Mouse (Mus musculus): ENCODE measurements around the gene Olfr291. TPM values are rescaled to one million over a fixed set of nuclear protein-coding genes. Genes with fewer than 3 reads are reported as not detected.

Olfr291 gene
- total RNA-seq (2022): not detected

DNA sequence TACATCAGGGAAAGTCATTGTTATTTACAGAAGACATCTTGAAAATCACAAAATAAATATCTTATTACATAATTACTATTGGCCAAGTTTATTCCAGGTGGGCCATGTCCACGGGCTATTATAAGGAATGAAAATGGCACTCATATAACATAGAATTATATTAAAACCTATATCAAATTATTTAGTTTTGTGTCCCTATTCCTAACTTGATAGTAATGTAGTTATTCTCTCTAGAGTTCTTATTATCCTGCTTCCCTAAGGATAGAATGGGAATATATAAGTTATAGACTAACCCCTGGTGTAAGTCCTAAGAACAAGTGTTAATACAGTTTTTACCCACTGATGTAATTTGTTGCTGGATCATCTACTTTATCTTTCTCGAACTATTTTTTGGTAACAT, at the start of gene Olfr291:
Gene Olfr291, plus strand, starts transcription at position 301 of the 400 bp plus-strand sequence.
- DNase-seq (ENCODE audit: low spot score in 2 of 2): no peak

DNA sequence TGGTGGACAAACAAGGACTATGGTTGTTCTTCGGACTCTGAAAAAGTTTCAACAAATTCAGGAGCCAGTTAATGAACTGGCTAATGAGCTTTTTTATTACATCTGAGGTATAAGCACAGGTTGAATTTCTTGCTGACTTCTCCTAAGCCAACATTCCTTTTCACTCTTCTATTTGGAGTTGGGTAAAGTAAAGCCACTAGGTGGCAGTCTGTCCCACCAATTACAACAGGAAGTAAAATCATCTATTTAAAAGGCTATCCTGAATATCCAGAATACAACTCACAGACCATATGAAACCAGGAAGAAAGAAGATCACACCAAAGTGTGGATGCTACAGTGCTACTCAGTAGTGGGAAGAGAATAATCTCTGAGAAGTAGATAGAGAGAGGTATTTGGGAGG, 48.1 kb upstream of the Olfr291 start:
- no peak for DNase-seq (ENCODE audit: low spot score in 2 of 2)

DNA sequence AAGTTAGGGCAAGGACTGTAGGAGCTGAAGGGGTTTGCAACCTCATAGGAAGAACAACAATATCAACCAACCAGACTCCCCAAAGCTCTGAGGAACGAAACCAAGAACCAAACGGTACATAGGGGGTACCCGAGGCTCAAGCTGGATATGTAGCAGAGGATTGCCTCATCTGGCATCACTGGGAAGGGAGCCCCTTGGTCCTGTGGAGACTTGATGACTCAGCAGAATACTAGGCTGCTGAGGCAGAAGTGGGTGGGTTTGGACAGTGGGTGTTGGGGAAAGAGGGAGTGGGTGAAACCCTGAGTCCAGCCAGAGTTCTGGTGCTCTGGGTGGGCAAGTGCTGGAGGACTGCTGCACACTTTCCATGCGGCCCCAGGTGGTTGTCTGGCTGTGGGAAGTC, 47.2 kb upstream of the Olfr291 start:
- no peak for DNase-seq (ENCODE audit: low spot score in 2 of 2)

DNA sequence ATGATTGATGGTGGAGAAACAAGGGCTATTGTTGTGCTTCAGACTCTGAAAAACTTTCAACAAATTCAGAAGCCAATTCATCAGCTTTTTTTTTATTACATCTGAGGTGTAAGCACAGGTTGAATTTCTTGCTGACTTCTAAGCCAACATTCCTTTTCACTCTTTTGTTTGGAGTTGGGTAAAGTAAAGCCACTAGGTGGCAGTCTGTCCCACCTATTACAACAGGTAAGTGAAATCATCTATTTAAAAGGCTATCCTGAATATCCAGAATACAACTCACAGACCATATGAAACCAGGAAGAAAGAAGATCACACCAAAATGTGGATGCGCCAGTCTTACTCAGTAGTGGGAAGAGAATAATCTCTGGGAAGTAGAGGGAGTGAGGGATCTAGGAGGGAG, 31.2 kb downstream of the Olfr291 start:
- DNase-seq (ENCODE audit: low spot score in 2 of 2): no peak

Other genes starting within 250 kb of the Olfr291 start
- gene Fah, start 246.8 kb upstream of the Olfr291 start, total RNA-seq (2022): 10 to 100 TPM; 23.1 to 29.5 (median 25.9) TPM
- 10 to 100 TPM; 64.0 to 93.3 (median 76.0) TPM for gene Zfand6, start 163.6 kb upstream of the Olfr291 start, total RNA-seq (2022)
- gene Vmn2r65, start 110.6 kb downstream of the Olfr291 start, total RNA-seq (2022): not detected
- not detected for gene Vmn2r66, start 158.7 kb downstream of the Olfr291 start, total RNA-seq (2022)